Mouse (Mus musculus): ENCODE data around the gene Sgtb.

- TF ChIP-seq POLR2A (IDR thresholded peaks at IDR 0.05; ENCODE audit: low read depth, low read length): no peak
- TF ChIP-seq CTCF (IDR thresholded peaks at IDR 0.05; ENCODE audit: extremely low read depth, insufficient read depth, insufficient read length, insufficient replicate concordance): no peak
Observed at GRCm38 (mm10) chr13:104091734-104092133, 17.8 kb upstream of the Sgtb start.
